Mouse (Mus musculus): ENCODE data around the gene Nanos3. TPM values are rescaled to one million over a fixed set of nuclear protein-coding genes. Genes with fewer than 3 reads are reported as not detected.

Nanos3 gene
- polyA plus RNA-seq, 1 experiment from 2014 or later: 3.2 TPM

GRCm38 (mm10) chr8:84208381-84209380 lies 23.7 kb upstream of the Nanos3 start:
- no peaks in the 10 kb centered on the region for H3K27me3 ChIP-seq (replicated peaks; ENCODE audit: insufficient read depth, low read length)
- no peak overlapping the region for H3K4me2 ChIP-seq (replicated peaks; ENCODE audit: low read depth, low read length)
- ATAC-seq (no peak), DNase-seq (ENCODE audit: low spot score) (no peak)
- H3K27ac ChIP-seq (ENCODE audit: low read length): peak overlapping the region; percentile 57
- H3K4me1 ChIP-seq (ENCODE audit: insufficient read depth, low read depth, low read length): peaks cover 2% of the 10 kb centered on the region
- H3K9me3 ChIP-seq (ENCODE audit: low read length): no peaks in the 10 kb centered on the region
- peaks cover 36% of the 10 kb centered on the region for H3K36me3 ChIP-seq (ENCODE audit: insufficient read depth, low read length)
- no peak overlapping the region for H3K9ac ChIP-seq (replicated peaks; ENCODE audit: low read depth)
- WGBS: 64% methylated on average over 17 of the region's 17 CpGs
- no peak overlapping the region for H3K4me3 ChIP-seq (ENCODE audit: low read depth, low read length)
- no peak for TF ChIP-seq EP300 (IDR thresholded peaks at IDR 0.05)

DNA sequence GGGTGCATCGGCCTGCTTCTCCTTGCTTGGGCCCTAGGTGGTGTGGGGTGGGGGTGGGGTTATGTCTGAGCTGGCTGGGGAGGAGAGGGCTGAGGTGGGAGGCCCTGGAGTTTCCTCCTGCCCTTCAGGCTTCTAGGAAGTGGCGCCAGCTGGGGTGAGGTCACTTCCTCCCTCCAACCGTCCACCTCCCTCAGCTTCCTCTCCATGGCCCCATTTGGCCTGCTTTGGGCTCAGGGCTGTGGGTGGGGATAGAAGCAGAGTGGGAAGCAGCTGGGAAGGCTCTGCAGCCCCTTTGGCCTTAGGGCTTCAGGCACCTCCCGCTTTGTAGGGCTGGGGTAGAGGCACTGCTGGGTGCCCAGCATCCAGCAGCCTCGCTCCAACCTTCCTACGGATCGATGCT lies 22.8 kb upstream of the Nanos3 start:
- Histone ChIP-seq H3K36me3 (ENCODE audit: insufficient read depth, low read length) (peaks cover 32% of the 10 kb centered on the region; the same call in 1 of the 2 replicates), H3K4me1 (ENCODE audit: insufficient read depth, low read depth, low read length) (peaks cover 4% of the 10 kb centered on the region), H3K27me3 (replicated peaks; ENCODE audit: insufficient read depth, low read length) (no peaks in the 10 kb centered on the region), H3K4me3 (ENCODE audit: low read depth, low read length) (no peak overlapping the region), H3K4me2 (replicated peaks; ENCODE audit: low read depth, low read length) (0 out of 2 replicates have a peak overlapping the region, but pooled peaks have one; percentile 15), H3K9me3 (ENCODE audit: low read length) (no peaks in the 10 kb centered on the region), H3K27ac (ENCODE audit: low read length) (peak overlapping the region; percentile 66), H3K9ac (replicated peaks; ENCODE audit: low read depth) (no peak overlapping the region)
- DNase-seq (ENCODE audit: low spot score) (peak; percentile 87), ATAC-seq (peak; percentile 34)
- TF ChIP-seq EP300 (IDR thresholded peaks at IDR 0.05) (peak; percentile 76), CTCF (IDR thresholded peaks at IDR 0.05) (peak; percentile 13; the same call in 1 of the 2 replicates)
- 51% methylated on average over 7 of the region's 7 CpGs for WGBS

DNA sequence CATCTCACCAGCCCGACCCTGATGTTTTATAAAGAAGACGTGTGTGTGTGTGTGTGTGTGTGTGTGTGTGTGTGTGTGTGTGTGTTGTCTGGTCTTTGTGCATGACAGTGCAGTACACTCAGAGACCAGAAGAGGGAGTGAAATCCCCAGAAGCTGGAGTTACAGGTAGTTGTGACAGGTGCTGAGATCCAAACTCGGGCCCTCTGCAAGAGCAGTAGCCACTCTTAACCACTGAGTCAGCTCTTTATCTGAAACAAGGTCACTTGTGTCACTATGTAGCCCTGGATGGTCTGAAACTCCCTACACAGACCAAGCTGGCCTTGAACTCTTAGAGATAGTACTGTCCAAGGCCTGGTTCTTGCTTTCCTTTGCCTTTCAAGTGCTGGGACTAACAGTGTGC lies 21.6 kb upstream of the Nanos3 start:
- H3K4me1 ChIP-seq (ENCODE audit: insufficient read depth, low read depth, low read length): peaks cover 4% of the 10 kb centered on the region

DNA sequence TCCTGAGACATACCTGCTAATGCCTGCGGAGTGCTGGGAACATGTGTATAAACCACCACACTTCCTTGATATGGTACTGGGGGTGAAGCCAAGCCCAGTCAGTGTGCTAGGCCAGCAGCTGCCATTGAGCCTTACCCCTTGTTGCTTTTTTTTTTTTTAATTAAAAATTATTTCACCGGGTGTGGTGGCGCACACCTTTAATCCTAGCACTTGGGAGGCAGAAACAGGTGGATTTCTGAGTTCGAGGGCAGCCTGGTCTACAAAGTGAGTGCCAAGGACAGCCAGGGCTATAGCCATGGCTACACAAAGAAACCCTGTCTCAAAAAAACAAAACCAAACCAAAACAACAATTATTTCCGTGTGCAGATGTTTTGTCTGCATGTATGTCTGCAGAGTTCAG lies 20.1 kb upstream of the Nanos3 start:
- no peaks in the 10 kb centered on the region for H3K9me3 ChIP-seq (ENCODE audit: low read length)
- H3K4me2 ChIP-seq (replicated peaks; ENCODE audit: low read depth, low read length): no peak overlapping the region
- ATAC-seq (no peak), DNase-seq (ENCODE audit: low spot score) (no peak)
- H3K4me1 ChIP-seq (ENCODE audit: insufficient read depth, low read depth, low read length): peaks cover 7% of the 10 kb centered on the region
- 91% methylated on average over 5 of the region's 5 CpGs for WGBS
- H3K4me3 ChIP-seq (ENCODE audit: low read depth, low read length): no peak overlapping the region
- H3K27ac ChIP-seq (ENCODE audit: low read length): no peak overlapping the region
- TF ChIP-seq CTCF (IDR thresholded peaks at IDR 0.05) (no peak), EP300 (IDR thresholded peaks at IDR 0.05) (no peak)
- no peaks in the 10 kb centered on the region for H3K27me3 ChIP-seq (replicated peaks; ENCODE audit: insufficient read depth, low read length)
- H3K9ac ChIP-seq (replicated peaks; ENCODE audit: low read depth): no peak overlapping the region
- H3K36me3 ChIP-seq (ENCODE audit: insufficient read depth, low read length): peaks cover 24% of the 10 kb centered on the region; the same call in 1 of the 2 replicates

More for the DNA sequence above, 21.6 kb upstream of the Nanos3 start:
- ATAC-seq (no peak), DNase-seq (ENCODE audit: low spot score) (no peak)
- Histone ChIP-seq H3K36me3 (ENCODE audit: insufficient read depth, low read length) (peaks cover 24% of the 10 kb centered on the region; the same call in 1 of the 2 replicates), H3K4me2 (replicated peaks; ENCODE audit: low read depth, low read length) (no peak overlapping the region), H3K4me3 (ENCODE audit: low read depth, low read length) (no peak overlapping the region), H3K27me3 (replicated peaks; ENCODE audit: insufficient read depth, low read length) (no peaks in the 10 kb centered on the region), H3K9me3 (ENCODE audit: low read length) (no peaks in the 10 kb centered on the region), H3K27ac (ENCODE audit: low read length) (no peak overlapping the region), H3K9ac (replicated peaks; ENCODE audit: low read depth) (no peak overlapping the region)
- TF ChIP-seq CTCF (IDR thresholded peaks at IDR 0.05): peak; percentile 45
- no peak for TF ChIP-seq EP300 (IDR thresholded peaks at IDR 0.05)
- WGBS: 85% methylated on average over 3 of the region's 3 CpGs

GRCm38 (mm10) chr8:84203975-84204772 lies 19.2 kb upstream of the Nanos3 start:
- Histone ChIP-seq H3K27ac (ENCODE audit: low read length) (peak overlapping the region; percentile 99), H3K4me2 (replicated peaks; ENCODE audit: low read depth, low read length) (peak overlapping the region; percentile 89), H3K4me1 (ENCODE audit: insufficient read depth, low read depth, low read length) (peaks cover 8% of the 10 kb centered on the region), H3K36me3 (ENCODE audit: insufficient read depth, low read length) (peaks cover 18% of the 10 kb centered on the region; the same call in 1 of the 2 replicates), H3K4me3 (ENCODE audit: low read depth, low read length) (peak overlapping the region; percentile 83), H3K9me3 (ENCODE audit: low read length) (no peaks in the 10 kb centered on the region), H3K9ac (replicated peaks; ENCODE audit: low read depth) (peak overlapping the region; percentile 97), H3K27me3 (replicated peaks; ENCODE audit: insufficient read depth, low read length) (no peaks in the 10 kb centered on the region)
- TF ChIP-seq CTCF (IDR thresholded peaks at IDR 0.05) (peak; percentile 61), EP300 (IDR thresholded peaks at IDR 0.05) (peak; percentile 75)
- DNase-seq (ENCODE audit: low spot score) (peak; percentile 89), ATAC-seq (peak; percentile 52)
- 30% methylated on average over 13 of the region's 13 CpGs for WGBS
